Mouse (Mus musculus) heart, embryonic 13.5 days (tissue): Measurements from ENCODE around the gene Hcrtr1. TPM values are rescaled to one million over a fixed set of nuclear protein-coding genes. Genes with fewer than 3 reads are reported as not detected.

ENCODE experiments used
- ATAC-seq: fragments of 200-750 bp; cut with Nextera tagmentation; 2 replicates; pipeline ENCODE4 v1.8.0; 2017; ENCODE audit warnings: moderate TSS enrichment; ENCODE audit not compliant: insufficient number of reproducible peaks, low FRiP score, low TSS enrichment; ENCODE audit errors: extremely low read depth
- H3K27ac ChIP-seq: fragments of 300-500 bp; sonication (generic); replicated peaks from 2 replicates; pipeline ENCODE4 v1.5.1; 2015; ENCODE audit warnings: moderate library complexity, mild to moderate bottlenecking, inconsistent platforms
- H3K27me3 ChIP-seq: fragments of 300-500 bp; sonication (generic); replicated peaks from 2 replicates; pipeline ENCODE4 v1.6.1; 2015; ENCODE audit warnings: mild to moderate bottlenecking, inconsistent platforms
- H3K36me3 ChIP-seq: fragments of 300-500 bp; sonication (generic); 2 replicates; pipeline ENCODE4 v1.6.1; 2015; ENCODE audit warnings: mild to moderate bottlenecking, inconsistent platforms
- H3K4me1 ChIP-seq: fragments of 300-500 bp; sonication (generic); 2 replicates; pipeline ENCODE4 v1.6.1; 2015; ENCODE audit warnings: inconsistent platforms
- H3K4me2 ChIP-seq: fragments of 300-500 bp; sonication (generic); 2 replicates; pipeline ENCODE4 v1.6.1; 2015; ENCODE audit warnings: inconsistent platforms, mild to moderate bottlenecking, moderate library complexity
- H3K4me3 ChIP-seq: fragments of 300-500 bp; sonication (generic); 2 replicates; pipeline ENCODE4 v1.5.1; 2015; ENCODE audit warnings: moderate library complexity, mild to moderate bottlenecking, inconsistent platforms
- H3K9ac ChIP-seq: fragments of 300-500 bp; sonication (generic); 2 replicates; pipeline ENCODE4 v1.6.1; 2015; ENCODE audit warnings: inconsistent platforms, mild to moderate bottlenecking, moderate library complexity
- H3K9me3 ChIP-seq: fragments of 300-500 bp; sonication (generic); 2 replicates; pipeline ENCODE4 v1.6.1; 2016; ENCODE audit warnings: inconsistent platforms
- WGBS: fragments of 180-500 bp; shearing (Covaris S2); methylation state at CpG from one replicate; pipeline ENCODE4 v1.1.7; 2015; ENCODE audit warnings: mixed read lengths; 5-methylcytosine and 5-hydroxymethylcytosine counted together
- polyA plus RNA-seq: library from polyadenylated mRNA; unstranded; fragments of >200 nt; fragmentation: Nextera tagmentation; extraction: Ambion mirVana; gene quantifications from 2 replicates; pipeline ENCODE4 v1.2.1, GENCODE M21; 2015

The Hcrtr1 gene
- polyA plus RNA-seq, 1 experiment from 2014 or later, result 0.32 TPM

DNA sequence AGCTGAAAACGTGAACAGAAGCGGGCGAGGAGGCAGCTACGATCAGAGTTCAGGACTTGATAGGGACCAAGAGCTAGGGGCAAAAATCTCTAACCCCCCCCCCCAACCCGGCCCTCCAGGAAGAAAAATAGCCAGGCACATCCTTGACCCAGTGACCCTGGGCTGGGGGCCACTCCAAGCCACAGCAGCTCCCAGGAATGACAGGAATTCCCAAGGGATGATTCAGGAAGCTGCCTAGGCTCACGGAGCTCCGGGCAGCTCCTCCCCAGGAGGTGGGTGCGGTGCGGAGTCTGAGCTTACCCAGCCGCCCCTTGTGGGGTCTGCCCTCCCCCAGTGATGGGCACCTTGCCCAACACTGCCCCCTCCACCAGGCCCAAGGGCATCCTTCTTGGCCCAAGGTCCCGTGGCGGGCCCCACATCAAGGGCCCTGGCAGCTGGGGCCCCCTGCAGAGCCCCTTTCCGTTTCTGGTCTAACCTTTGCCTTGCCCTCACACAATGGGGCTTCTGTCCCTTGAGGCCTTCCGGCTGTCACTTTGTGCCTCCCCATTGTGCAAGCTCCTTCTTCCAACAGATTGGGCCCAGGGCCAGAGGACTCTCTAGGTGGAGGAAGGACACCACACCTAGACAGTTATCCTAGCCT, 36.0 kb upstream of the Hcrtr1 start, which contains the start of gene Tinagl1:
TSS of gene Tinagl1 (minus strand) at position 51 of the 640 bp plus-strand sequence.
- H3K36me3 ChIP-seq, result peaks cover 4% of the 10 kb centered on the region; the same call in 1 of the 2 replicates
- peaks cover 8% of the 10 kb centered on the region; the same call in 1 of the 2 replicates for H3K27me3 ChIP-seq
- peaks cover 76% of the 10 kb centered on the region for H3K4me1 ChIP-seq
- H3K9me3 ChIP-seq, result no peaks in the 10 kb centered on the region
- 1% methylated on average over 14 of the region's 14 CpGs for WGBS
- peak within 1 kb of the TSS; percentile 79 for H3K9ac ChIP-seq
- H3K27ac ChIP-seq, result peak within 1 kb of the TSS; percentile 56
- ATAC-seq, result no peak
- peak within 1 kb of the TSS; percentile 75 for H3K4me2 ChIP-seq
- H3K4me3 ChIP-seq, result peak within 1 kb of the TSS; percentile 52

DNA sequence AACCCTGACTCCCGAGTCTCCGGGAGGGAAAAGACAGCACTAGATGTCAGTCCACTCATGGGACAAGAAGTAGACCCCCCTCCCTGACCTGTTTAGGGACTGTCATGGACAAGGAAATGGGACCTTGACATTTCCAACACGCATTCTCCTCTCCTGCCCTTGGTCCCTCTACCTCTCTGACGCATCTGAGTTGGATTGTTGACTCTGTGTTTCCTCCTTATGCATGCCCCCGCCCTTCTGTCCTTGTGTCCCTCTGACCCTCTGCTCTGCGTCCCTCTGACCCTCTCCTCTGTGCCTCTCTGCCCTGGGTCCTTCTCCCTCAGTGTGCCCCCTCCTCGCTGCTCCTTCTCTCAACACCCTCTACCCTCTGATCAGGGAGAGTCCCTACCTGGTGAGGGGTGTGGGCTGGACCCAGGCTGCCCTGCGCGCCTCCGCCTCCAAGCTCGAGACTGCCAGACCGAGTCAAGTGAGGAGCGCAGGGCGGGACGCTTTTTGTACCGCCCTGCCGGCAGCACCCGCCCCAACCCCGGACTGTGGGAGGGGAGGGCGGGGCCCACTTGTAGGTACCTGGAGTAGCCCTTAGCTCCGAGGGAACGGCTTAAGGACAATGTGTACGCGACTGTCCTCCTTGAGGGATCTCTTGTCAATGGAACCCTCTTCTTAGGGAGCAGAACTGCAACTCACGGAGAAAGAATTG, 35.3 kb upstream of the Hcrtr1 start:
- Histone ChIP-seq H3K4me1 (peaks cover 83% of the 10 kb centered on the region), H3K4me2 (peak overlapping the region; percentile 75), H3K4me3 (peak overlapping the region; percentile 52), H3K36me3 (peaks cover 6% of the 10 kb centered on the region; the same call in 1 of the 2 replicates), H3K9ac (peak overlapping the region; percentile 79), H3K27me3 (peaks cover 4% of the 10 kb centered on the region; the same call in 1 of the 2 replicates), H3K27ac (peak overlapping the region; percentile 56), H3K9me3 (no peaks in the 10 kb centered on the region)
- ATAC-seq, result peak; percentile 75
- 2% methylated on average over 25 of the region's 25 CpGs for WGBS

DNA sequence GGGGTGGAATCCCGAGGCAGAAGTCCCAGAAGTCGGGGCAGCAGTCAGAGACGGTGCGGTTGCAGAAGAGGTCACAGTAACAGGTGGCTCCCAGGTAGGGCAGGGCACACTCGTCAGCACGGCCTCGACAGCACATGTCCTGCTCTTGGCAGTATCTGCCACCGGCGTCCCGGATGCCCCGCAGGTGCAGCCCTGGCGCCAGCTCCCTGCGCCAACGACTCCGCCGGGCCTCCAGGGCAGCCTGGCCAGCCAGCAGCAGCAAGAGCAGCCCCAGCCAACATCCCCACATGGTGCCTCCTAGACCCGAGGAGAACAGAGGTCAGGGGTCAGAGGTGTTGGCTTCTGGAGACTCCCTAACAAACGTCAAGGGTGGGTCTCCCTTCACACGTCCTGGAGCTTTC, 34.8 kb upstream of the Hcrtr1 start:
- WGBS, result 43% methylated on average over 19 of the region's 19 CpGs
- Histone ChIP-seq H3K4me1 (peaks cover 89% of the 10 kb centered on the region), H3K9ac (peak overlapping the region; percentile 79), H3K27ac (peak overlapping the region; percentile 56; the same call in 1 of the 2 replicates), H3K4me3 (peak overlapping the region; percentile 52), H3K27me3 (peaks cover 3% of the 10 kb centered on the region; the same call in 1 of the 2 replicates), H3K36me3 (peaks cover 10% of the 10 kb centered on the region), H3K9me3 (no peaks in the 10 kb centered on the region), H3K4me2 (peak overlapping the region; percentile 75)
- ATAC-seq, result no peak

DNA sequence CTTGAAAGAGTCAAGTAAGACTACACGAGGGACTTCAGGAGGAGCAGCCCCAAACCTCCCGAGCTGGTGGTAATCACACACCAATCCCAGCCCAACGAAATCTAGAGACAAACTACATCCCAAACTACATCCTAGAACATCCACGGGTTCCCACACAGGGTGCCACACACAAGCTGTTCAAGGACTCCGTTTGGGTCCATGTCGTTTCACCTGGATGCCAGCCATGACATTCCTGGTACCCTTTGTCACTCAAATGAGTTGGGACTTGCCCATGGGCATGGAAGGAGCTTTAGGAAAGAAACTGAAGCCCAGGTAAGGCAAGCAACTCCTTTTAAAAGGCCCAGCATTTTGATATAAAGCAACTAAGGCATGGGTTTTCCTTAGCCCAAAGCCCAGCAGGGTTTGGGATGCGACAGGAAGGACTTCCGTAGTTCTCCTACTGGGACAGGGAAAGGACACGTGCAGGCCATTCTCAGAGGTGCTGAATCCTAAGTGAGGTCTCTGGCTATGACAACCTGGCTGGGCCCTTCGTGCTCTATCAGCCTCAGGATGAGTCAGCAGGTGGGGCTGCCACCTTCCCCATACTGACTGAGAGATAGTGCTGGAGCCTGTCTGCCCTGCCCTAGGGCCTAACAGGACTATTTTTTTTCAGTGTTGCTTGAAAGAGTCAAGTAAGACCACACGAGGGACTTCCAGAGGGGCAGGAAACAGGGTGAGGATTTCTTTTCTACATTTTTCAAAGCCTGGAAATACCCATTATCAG, 34.1 kb upstream of the Hcrtr1 start:
- peaks cover 96% of the 10 kb centered on the region for H3K4me1 ChIP-seq
- WGBS, result 65% methylated on average over 11 of the region's 11 CpGs
- H3K36me3 ChIP-seq, result peaks cover 11% of the 10 kb centered on the region
- H3K9ac ChIP-seq, result peak overlapping the region; percentile 79
- peak overlapping the region; percentile 52 for H3K4me3 ChIP-seq
- ATAC-seq, result peak; percentile 43; the same call in 1 of the 2 replicates
- no peaks in the 10 kb centered on the region for H3K27me3 ChIP-seq
- no peaks in the 10 kb centered on the region for H3K9me3 ChIP-seq
- H3K27ac ChIP-seq, result peak overlapping the region; percentile 86
- peak overlapping the region; percentile 75 for H3K4me2 ChIP-seq

DNA sequence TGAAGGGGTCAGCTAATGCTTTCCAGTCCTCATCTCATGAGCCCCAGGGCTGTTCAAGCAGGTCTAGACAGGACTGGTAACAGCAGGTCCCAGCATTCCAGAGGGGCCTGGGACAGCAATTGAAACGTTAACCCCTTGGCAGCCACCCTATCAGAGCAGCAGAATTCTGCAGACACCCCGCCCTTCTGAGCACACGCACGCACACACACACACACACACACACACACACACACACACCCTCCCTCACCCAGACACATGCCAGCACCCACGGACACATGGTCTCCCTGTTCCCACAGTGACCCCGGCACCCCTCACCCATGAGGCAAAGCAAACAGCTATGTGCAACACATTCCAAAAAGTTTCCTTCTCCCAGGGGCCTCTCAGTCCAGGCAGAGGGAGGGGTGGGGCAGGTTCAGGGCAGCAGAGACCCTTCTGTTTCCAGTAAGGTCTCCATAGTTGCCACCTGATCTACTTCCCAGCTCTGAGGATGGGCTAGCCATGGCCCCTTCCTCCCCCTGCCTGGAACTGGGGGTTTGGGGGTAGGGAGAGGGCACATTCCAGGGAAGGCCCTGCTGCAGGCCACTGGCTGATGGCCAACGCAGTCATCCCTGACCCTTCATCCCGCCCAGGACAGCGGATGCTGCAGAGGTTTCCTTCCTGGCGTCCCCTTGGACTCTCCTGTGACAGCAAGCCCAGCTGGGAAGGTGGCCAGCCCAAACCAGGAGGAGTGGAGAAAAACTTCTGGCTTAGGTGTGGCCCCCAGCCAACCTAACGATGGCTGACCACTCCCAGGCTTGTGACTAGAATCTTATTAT, 33.0 kb upstream of the Hcrtr1 start:
- peak overlapping the region; percentile 48 for H3K9ac ChIP-seq
- WGBS, result 16% methylated on average over 11 of the region's 11 CpGs
- peak overlapping the region; percentile 24 for H3K4me3 ChIP-seq

DNA sequence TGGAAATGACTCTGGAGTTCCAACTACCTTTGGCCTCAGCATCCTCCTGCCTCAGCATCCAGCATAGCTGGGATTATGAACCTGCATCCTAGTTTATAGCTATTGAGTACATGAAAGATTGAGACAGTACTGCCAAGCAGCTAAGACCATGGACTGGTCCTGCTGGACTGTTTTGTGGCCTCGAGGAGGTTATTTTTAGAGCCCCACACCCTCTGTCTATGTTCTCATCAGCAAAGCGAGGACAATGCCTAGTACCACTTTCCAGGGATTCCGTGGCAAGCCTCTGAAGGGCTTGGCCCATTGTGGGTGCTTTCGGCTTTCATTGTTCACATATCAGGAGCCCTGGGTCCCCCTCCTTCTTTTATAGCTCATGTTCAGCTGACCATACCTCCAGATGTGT, 31.2 kb upstream of the Hcrtr1 start:
- H3K27ac ChIP-seq, result peak overlapping the region; percentile 50; the same call in 1 of the 2 replicates
- 44% methylated on average over 4 of the region's 4 CpGs for WGBS

More for the DNA sequence above, 33.0 kb upstream of the Hcrtr1 start:
- Histone ChIP-seq H3K4me1 (peaks cover 99% of the 10 kb centered on the region), H3K27ac (peak overlapping the region; percentile 86), H3K9me3 (no peaks in the 10 kb centered on the region), H3K36me3 (peaks cover 11% of the 10 kb centered on the region), H3K27me3 (no peaks in the 10 kb centered on the region), H3K4me2 (peak overlapping the region; percentile 75)
- ATAC-seq, result 0 out of 2 replicates have a peak, but pooled peaks have one; percentile 2

DNA sequence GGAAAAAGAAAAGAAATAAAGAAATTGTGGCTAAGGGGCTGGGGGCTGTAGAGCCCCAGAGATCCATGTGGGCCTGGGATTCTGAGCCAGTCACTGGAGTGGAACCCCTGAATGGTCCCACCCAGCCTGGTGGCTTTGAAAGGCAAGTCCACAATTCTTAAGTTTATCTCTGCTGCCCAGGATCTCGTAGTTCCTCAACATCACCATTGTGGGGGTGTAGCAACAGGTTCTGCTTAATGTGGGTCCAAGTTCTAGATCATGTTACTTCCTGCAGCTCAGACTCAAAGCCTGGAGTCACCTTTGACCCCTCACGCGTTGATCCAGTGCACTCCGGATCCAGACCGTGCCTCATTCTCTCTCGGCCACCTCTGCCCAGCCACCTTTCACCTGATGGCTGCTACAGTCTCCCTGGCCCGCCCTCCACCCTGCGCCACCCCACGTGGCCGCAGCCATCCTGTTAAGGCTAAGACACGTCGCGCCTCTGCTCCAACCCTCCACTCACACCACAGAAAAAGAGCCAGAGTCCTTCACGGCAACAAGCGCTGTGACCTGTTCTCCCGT, 30.3 kb upstream of the Hcrtr1 start:
- Histone ChIP-seq H3K4me3 (no peak overlapping the region), H3K4me1 (peaks cover 90% of the 10 kb centered on the region), H3K36me3 (peaks cover 18% of the 10 kb centered on the region), H3K9ac (no peak overlapping the region), H3K27ac (peak overlapping the region; percentile 91), H3K9me3 (no peaks in the 10 kb centered on the region), H3K27me3 (no peaks in the 10 kb centered on the region), H3K4me2 (no peak overlapping the region)
- 83% methylated on average over 16 of the region's 16 CpGs for WGBS
- ATAC-seq, result no peak

More for the DNA sequence above, 31.2 kb upstream of the Hcrtr1 start:
- Histone ChIP-seq H3K4me1 (peaks cover 96% of the 10 kb centered on the region), H3K4me2 (no peak overlapping the region), H3K9ac (no peak overlapping the region), H3K36me3 (peaks cover 18% of the 10 kb centered on the region), H3K9me3 (no peaks in the 10 kb centered on the region), H3K4me3 (no peak overlapping the region), H3K27me3 (no peaks in the 10 kb centered on the region)
- ATAC-seq, result no peak

DNA sequence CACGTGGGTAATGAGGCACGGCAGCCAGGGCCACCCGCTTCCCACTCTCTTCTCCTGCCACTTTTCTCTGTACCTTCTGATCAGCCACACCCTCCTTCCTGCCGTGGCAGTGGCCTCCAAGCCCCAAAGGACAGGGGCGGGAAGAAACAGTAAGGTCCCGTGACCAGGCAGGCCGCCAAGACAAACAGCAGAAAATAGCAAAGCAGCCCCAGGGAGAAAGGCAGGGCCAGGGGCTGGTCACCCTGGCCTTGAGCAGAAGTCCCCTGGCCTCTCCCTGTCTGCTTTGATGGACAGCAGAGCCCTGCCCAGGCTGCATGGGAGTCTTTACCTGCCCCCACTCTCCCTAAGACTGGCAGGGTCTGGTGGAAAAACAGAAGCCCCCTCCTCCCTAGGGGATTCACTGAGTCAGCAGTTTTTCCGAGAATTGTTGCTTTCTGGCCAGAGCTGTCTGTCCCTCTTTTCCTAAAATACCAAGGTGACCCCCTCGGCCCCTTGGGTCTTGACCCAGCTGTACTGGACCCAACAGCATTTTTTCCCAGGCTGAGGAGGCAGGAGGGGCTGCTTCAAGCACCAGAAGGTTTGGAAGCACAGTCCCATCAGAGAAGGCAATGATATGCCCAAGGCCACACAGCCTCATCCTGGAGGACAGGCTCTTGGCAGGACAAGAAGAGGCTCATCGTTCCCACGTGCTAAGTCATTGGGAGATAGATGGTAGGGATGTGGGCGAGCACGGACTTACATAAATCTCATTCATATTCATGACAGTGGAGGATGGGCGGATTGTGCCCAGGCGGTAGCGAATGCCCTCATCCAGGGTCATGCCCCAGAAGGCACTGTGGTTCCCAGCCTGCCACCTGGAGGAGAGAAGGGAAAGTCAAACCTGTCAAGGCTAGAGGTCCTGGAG, 29.4 kb upstream of the Hcrtr1 start:
- Histone ChIP-seq H3K9me3 (no peaks in the 10 kb centered on the region), H3K4me2 (peak overlapping the region; percentile 63), H3K27me3 (no peaks in the 10 kb centered on the region), H3K36me3 (peaks cover 18% of the 10 kb centered on the region), H3K4me3 (peak overlapping the region; percentile 30), H3K4me1 (peaks cover 90% of the 10 kb centered on the region), H3K9ac (peak overlapping the region; percentile 67), H3K27ac (peak overlapping the region; percentile 91)
- WGBS, result 34% methylated on average over 16 of the region's 16 CpGs
- peak; percentile 67; the same call in 1 of the 2 replicates for ATAC-seq

DNA sequence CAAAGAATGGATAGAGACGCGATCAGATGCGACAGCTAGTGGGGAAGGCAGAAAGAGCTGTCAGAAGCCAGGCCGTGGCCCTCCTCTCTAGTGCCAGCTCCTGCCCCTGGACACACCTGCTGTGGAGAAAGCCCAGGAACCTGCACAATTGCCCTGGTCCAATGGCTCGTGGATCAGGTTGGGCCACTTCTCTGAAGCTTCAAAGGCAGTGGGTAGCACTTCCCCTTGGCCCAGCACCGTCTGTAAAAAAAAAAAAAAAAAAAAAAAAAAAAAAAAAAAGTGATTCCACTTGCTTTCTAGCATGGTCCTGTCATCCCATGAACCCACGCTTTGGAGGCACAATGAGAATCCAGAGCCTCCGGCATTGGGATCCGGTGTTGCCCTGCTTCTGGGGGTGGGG, 28.7 kb upstream of the Hcrtr1 start:
- Histone ChIP-seq H3K4me2 (peak overlapping the region; percentile 63), H3K9ac (peak overlapping the region; percentile 67), H3K4me3 (peak overlapping the region; percentile 30), H3K27me3 (no peaks in the 10 kb centered on the region), H3K9me3 (no peaks in the 10 kb centered on the region), H3K4me1 (peaks cover 90% of the 10 kb centered on the region), H3K36me3 (peaks cover 18% of the 10 kb centered on the region), H3K27ac (peak overlapping the region; percentile 91)
- WGBS, result 35% methylated on average over 9 of the region's 9 CpGs
- no peak for ATAC-seq
